Mouse (Mus musculus) liver, embryonic 14.5 days (tissue): ENCODE measurements around the gene Il22ra1. TPM values are rescaled to one million over a fixed set of nuclear protein-coding genes. Genes with fewer than 3 reads are reported as not detected.

Source experiments
- ATAC-seq: fragments of 200-750 bp; cut with Nextera tagmentation; 2 replicates; pipeline ENCODE4 v1.8.0; 2017; ENCODE audit warnings: moderate number of reproducible peaks, mild to moderate bottlenecking, moderate library complexity; ENCODE audit not compliant: insufficient read depth
- DNase-seq, 3 experiments: peaks; one replicate each; pipeline ENCODE4 v3.0.0-alpha.2; 2012 to 2013; ENCODE audit warnings: low read depth in 3 of 3, low spot score in 3 of 3
- H3K27ac ChIP-seq: fragments of 300-500 bp; sonication (generic); 2 replicates; pipeline ENCODE4 v1.5.1; 2014; ENCODE audit warnings: moderate library complexity, mild to moderate bottlenecking, control low read depth, inconsistent platforms
- H3K27me3 ChIP-seq: fragments of 300-500 bp; sonication (generic); 2 replicates; pipeline ENCODE4 v1.6.1; 2014; ENCODE audit warnings: mild to moderate bottlenecking, low read length, moderate library complexity; ENCODE audit not compliant: control insufficient read depth, insufficient read depth
- H3K36me3 ChIP-seq: fragments of 300-500 bp; sonication (generic); replicated peaks from 2 replicates; pipeline ENCODE4 v1.6.1; 2014; ENCODE audit warnings: low read depth; ENCODE audit not compliant: control insufficient read depth, insufficient read depth
- H3K4me1 ChIP-seq, 2 experiments: fragments of 200-500 bp in 1 of 2; fragments of 300-500 bp in 1 of 2; sonication (generic) in 1 of 2; replicated peaks; 2 replicates each; pipeline ENCODE4 v1.6.1; 2012 to 2014; ENCODE audit warnings: antibody characterized with exemption in 1 of 2, inconsistent platforms in 1 of 2, low read length in 1 of 2; ENCODE audit not compliant: control insufficient read depth in 2 of 2, insufficient read depth in 2 of 2
- H3K4me2 ChIP-seq: fragments of 300-500 bp; sonication (generic); 2 replicates; pipeline ENCODE4 v1.6.1; 2014; ENCODE audit warnings: low read depth, mild to moderate bottlenecking, control low read depth, moderate library complexity
- H3K4me3 ChIP-seq, 2 experiments: fragments of 200-500 bp in 1 of 2; fragments of 300-500 bp in 1 of 2; sonication (generic) in 1 of 2; 2 replicates each; pipeline ENCODE4 v1.5.1; 2012 to 2014; ENCODE audit warnings: low read depth in 2 of 2, low read length in 2 of 2, mild to moderate bottlenecking in 2 of 2, control low read depth in 1 of 2, inconsistent platforms in 1 of 2, moderate library complexity in 1 of 2; ENCODE audit not compliant: insufficient read depth in 1 of 2
- H3K9ac ChIP-seq: fragments of 300-500 bp; sonication (generic); replicated peaks from 2 replicates; pipeline ENCODE4 v1.6.1; 2014; ENCODE audit warnings: mild to moderate bottlenecking, control low read depth, moderate library complexity
- H3K9me3 ChIP-seq: fragments of 300-500 bp; sonication (generic); 2 replicates; pipeline ENCODE4 v1.6.1; 2016; ENCODE audit warnings: low read length, mixed read lengths; ENCODE audit not compliant: control insufficient read depth
- CTCF ChIP-seq: IDR thresholded peaks from 2 replicates; pipeline ENCODE4 v1.5.1; 2016; ENCODE audit warnings: antibody characterized with exemption, low read depth, control low read depth
- EP300 ChIP-seq: IDR thresholded peaks from 2 replicates; pipeline ENCODE4 v1.6.1; 2016; ENCODE audit warnings: antibody characterized with exemption, low read depth
- WGBS: fragments of 180-500 bp; shearing (Covaris S2); extraction: QIAGEN DNeasy Blood & Tissue Kit; methylation state at CpG from one replicate; pipeline ENCODE4 v1.1.7; 2014; ENCODE audit not compliant: insufficient replicate concordance; 5-methylcytosine and 5-hydroxymethylcytosine counted together
- polyA plus RNA-seq, 2 experiments: library from polyadenylated mRNA; depleted of rRNA in 1 of 2; stranded (reverse) in 1 of 2; unstranded in 1 of 2; fragments of >200 nt; fragmentation: Nextera tagmentation in 1 of 2; extraction: Ambion mirVana in 1 of 2; gene quantifications; 2 replicates each; pipeline versions ENCODE4 v1.2.1 to v1.2.3; 2012 to 2014

Gene Il22ra1
- polyA plus RNA-seq, 2 experiments, result 0.36 to 0.98 TPM

GRCm38 (mm10) chr4:135745613-135746012, 17.6 kb downstream of the Il22ra1 start:
- no peak for DNase-seq
- H3K27ac ChIP-seq, result no peak overlapping the region
- H3K4me3 ChIP-seq, result no peak overlapping the region
- H3K36me3 ChIP-seq, result no peaks in the 10 kb centered on the region
- ATAC-seq, result no peak
- TF ChIP-seq EP300, result no peak
- TF ChIP-seq CTCF, result no peak
- no peaks in the 10 kb centered on the region for H3K27me3 ChIP-seq
- H3K4me2 ChIP-seq, result no peak overlapping the region
- H3K4me1 ChIP-seq, result no peaks in the 10 kb centered on the region; a peak in 2 of 4 replicates
- no peaks in the 10 kb centered on the region for H3K9me3 ChIP-seq
- H3K9ac ChIP-seq, result no peak overlapping the region
- 48% methylated on average over 10 of the region's 10 CpGs for WGBS

GRCm38 (mm10) chr4:135750896-135751295, 22.9 kb downstream of the Il22ra1 start:
- Histone ChIP-seq H3K9ac (no peak overlapping the region), H3K4me3 (no peak overlapping the region), H3K27ac (no peak overlapping the region), H3K27me3 (no peaks in the 10 kb centered on the region), H3K36me3 (no peaks in the 10 kb centered on the region), H3K9me3 (no peaks in the 10 kb centered on the region), H3K4me1 (no peaks in the 10 kb centered on the region), H3K4me2 (no peak overlapping the region)
- ATAC-seq, result no peak
- 63% methylated on average over 8 of the region's 8 CpGs for WGBS
- DNase-seq, result no peak
- TF ChIP-seq EP300 (no peak), CTCF (peak; percentile 55)

- Histone ChIP-seq H3K9me3 (no peaks in the 10 kb centered on the region), H3K4me3 (no peak overlapping the region), H3K27me3 (no peaks in the 10 kb centered on the region), H3K27ac (no peak overlapping the region), H3K4me1 (no peaks in the 10 kb centered on the region), H3K4me2 (no peak overlapping the region), H3K36me3 (no peaks in the 10 kb centered on the region), H3K9ac (no peak overlapping the region)
- WGBS, result 44% methylated on average over 7 of the region's 7 CpGs
- TF ChIP-seq EP300 (no peak), CTCF (no peak)
- DNase-seq, result no peak
- no peak for ATAC-seq
Measured at GRCm38 (mm10) chr4:135752106-135752778, 24.3 kb downstream of the Il22ra1 start.

- 47% methylated on average over 8 of the region's 8 CpGs for WGBS
- H3K36me3 ChIP-seq, result no peaks in the 10 kb centered on the region
- H3K27me3 ChIP-seq, result no peaks in the 10 kb centered on the region
- H3K9me3 ChIP-seq, result no peaks in the 10 kb centered on the region
- no peak for TF ChIP-seq CTCF
- TF ChIP-seq EP300, result no peak
- no peak overlapping the region for H3K4me3 ChIP-seq
- no peak overlapping the region for H3K27ac ChIP-seq
- no peak overlapping the region for H3K9ac ChIP-seq
- DNase-seq (no peak), ATAC-seq (peak; percentile 43; the same call in 1 of the 2 replicates)
- H3K4me1 ChIP-seq, result no peaks in the 10 kb centered on the region
- no peak overlapping the region for H3K4me2 ChIP-seq
Measured at GRCm38 (mm10) chr4:135752779-135753164, 24.8 kb downstream of the Il22ra1 start.

GRCm38 (mm10) chr4:135758331-135758730, 30.4 kb downstream of the Il22ra1 start:
- Histone ChIP-seq H3K4me3 (no peak overlapping the region), H3K9me3 (no peaks in the 10 kb centered on the region), H3K9ac (no peak overlapping the region), H3K36me3 (no peaks in the 10 kb centered on the region), H3K4me2 (no peak overlapping the region), H3K4me1 (no peaks in the 10 kb centered on the region; a peak in 1 of 4 replicates), H3K27me3 (no peaks in the 10 kb centered on the region), H3K27ac (no peak overlapping the region)
- 31% methylated on average over 4 of the region's 4 CpGs for WGBS
- ATAC-seq (no peak), DNase-seq (no peak)
- TF ChIP-seq EP300 (no peak), CTCF (peak; percentile 66)
